Mouse (Mus musculus): ENCODE measurements at regions not wholly inside any gene's neighbourhood (a gene's known extent, or its start where the extent isn't known, plus 50 kb on each side); places are given as distances from the start of the nearest gene placed in this dataset.
"Not testable (repeated sequence)": the region's sequence is repeated elsewhere in the genome, so short reads cannot be mapped to it uniquely, and the experiment has no call there.

DNA sequence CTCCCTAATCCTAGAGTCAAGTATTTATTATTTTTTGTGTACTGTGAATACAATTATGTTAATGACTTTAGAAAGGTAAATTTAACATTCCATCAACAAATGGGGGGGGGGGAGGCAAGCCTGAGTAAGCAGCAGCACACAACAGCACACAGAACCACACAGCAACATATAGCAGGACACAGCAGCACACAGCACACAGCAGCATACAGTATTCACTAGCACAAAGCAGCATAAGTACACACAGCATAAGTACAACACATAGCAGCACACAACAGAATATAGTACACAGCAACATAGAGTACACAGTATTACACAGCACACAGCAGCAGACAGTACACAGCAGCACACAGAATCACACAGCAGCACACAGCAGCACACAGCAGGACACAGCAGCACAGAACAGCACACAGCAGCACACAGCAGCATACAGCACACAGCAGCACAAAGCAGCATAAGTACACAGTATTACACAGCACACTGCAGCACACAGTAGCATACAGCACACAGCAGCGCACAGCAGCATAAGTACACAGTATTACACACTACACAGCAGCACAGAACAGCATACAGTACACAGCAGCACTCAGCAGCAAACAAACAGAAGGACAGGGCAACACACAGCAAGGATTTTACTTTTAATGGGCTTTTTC lies 605.7 kb downstream of the Tbl1xr1 start:
- Histone ChIP-seq H3K36me3 (ENCODE audit: control insufficient read depth, insufficient read depth, low read length) (no peaks in the 10 kb centered on the region), H3K9me3 (ENCODE audit: control insufficient read depth, low read length) (no peaks in the 10 kb centered on the region), H3K27ac (ENCODE audit: low read depth, low read length) (no peak overlapping the region), H3K9ac (ENCODE audit: low read length) (no peak overlapping the region), H3K4me1 (ENCODE audit: control insufficient read depth, insufficient read depth, low read length) (no peaks in the 10 kb centered on the region), H3K4me2 (ENCODE audit: low read depth) (no peak overlapping the region), H3K4me3 (ENCODE audit: low read depth, low read length) (no peak overlapping the region), H3K27me3 (ENCODE audit: control insufficient read depth, insufficient read depth, low read length) (no peaks in the 10 kb centered on the region)
- 0 out of 2 replicates have a peak, but pooled peaks have one; percentile 45 for ATAC-seq (ENCODE audit: insufficient read depth, low FRiP score, low TSS enrichment)
- 100% methylated on average over 1 of the region's 1 CpGs for WGBS
- DNase-seq (ENCODE audit: low spot score) = no peak

DNA sequence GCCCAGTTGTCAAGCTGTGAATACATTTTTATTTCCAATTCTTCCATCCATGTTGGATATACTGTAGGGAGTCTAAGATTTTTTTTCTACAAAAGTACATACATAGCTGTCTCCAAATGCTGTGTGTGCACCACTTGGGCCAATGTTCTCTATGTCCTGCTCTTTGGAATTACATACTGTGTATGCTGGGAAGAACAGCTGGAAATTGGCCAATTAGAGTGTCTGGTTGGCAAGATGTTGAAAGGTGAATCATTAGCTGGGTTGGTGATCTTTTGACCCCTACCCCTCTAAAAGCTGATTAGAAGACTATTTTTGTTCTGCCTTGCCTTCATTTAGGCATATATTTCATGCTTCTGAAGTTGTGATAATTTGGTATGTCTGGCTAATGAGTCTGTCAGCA lies 622.9 kb downstream of the Tbl1xr1 start:
- DNase-seq (ENCODE audit: low spot score) (no peak), ATAC-seq (ENCODE audit: insufficient read depth, low FRiP score, low TSS enrichment) (no peak)
- H3K27me3 ChIP-seq (ENCODE audit: control insufficient read depth, insufficient read depth, low read length) = no peaks in the 10 kb centered on the region
- H3K4me1 ChIP-seq (ENCODE audit: control insufficient read depth, insufficient read depth, low read length) = no peaks in the 10 kb centered on the region
- no peak overlapping the region for H3K4me3 ChIP-seq (ENCODE audit: low read depth, low read length)
- no peak overlapping the region for H3K27ac ChIP-seq (ENCODE audit: low read depth, low read length)
- H3K36me3 ChIP-seq (ENCODE audit: control insufficient read depth, insufficient read depth, low read length) = no peaks in the 10 kb centered on the region
- H3K9ac ChIP-seq (ENCODE audit: low read length) = no peak overlapping the region
- H3K4me2 ChIP-seq (ENCODE audit: low read depth) = no peak overlapping the region
- H3K9me3 ChIP-seq (ENCODE audit: control insufficient read depth, low read length) = no peaks in the 10 kb centered on the region

DNA sequence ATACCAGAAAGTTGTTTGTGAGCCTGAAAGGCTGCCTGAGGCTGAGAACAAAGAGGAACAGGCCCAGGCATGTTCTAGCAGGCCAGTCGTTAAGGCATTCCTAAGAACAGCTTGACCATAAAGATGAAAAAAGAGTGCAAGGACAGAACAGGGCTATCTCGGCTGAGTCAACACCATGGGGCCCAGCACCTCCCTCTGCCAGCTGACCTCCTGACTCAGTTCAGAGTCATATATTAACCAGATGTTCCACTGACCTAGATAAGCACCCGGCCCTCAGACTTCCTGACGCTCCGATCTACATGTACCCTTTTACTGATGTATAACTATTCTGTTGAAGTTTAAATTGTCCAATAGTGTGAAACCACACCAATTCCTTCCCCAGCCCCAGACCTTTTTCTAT lies 625.0 kb downstream of the Tbl1xr1 start:
- H3K4me2 ChIP-seq (ENCODE audit: low read depth); H3K9ac ChIP-seq (ENCODE audit: low read length): not testable (repeated sequence)
- WGBS = 81% methylated on average over 5 of the region's 5 CpGs

DNA sequence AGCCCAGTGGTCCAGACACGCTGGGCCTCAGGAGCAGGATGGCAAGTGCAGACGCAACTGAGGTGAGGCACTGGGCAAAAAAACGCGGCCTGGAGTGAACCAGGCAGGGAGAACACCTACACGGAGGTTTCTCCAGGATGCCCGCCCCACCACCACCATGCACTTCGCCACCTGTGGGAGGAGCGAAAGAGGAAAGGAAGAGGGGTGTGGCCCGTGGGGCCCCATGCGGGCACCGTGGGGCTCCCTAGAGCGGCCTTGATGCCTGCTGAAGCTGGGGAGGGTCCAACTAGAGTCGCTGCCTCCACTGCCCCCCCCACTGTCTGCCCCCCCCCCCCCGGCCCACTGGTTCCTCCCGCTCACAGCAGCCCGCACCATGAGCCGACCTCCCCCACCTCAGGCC lies 629.2 kb downstream of the Tbl1xr1 start:
- Histone ChIP-seq H3K4me1 (ENCODE audit: control insufficient read depth, insufficient read depth, low read length) (no peaks in the 10 kb centered on the region), H3K4me3 (ENCODE audit: low read depth, low read length) (no peak overlapping the region), H3K9me3 (ENCODE audit: control insufficient read depth, low read length) (no peaks in the 10 kb centered on the region), H3K27ac (ENCODE audit: low read depth, low read length) (no peak overlapping the region), H3K9ac (ENCODE audit: low read length) (no peak overlapping the region), H3K4me2 (ENCODE audit: low read depth) (no peak overlapping the region), H3K36me3 (ENCODE audit: control insufficient read depth, insufficient read depth, low read length) (no peaks in the 10 kb centered on the region), H3K27me3 (ENCODE audit: control insufficient read depth, insufficient read depth, low read length) (no peaks in the 10 kb centered on the region)
- DNase-seq (ENCODE audit: low spot score) (no peak), ATAC-seq (ENCODE audit: insufficient read depth, low FRiP score, low TSS enrichment) (no peak)
- WGBS = 86% methylated on average over 15 of the region's 17 CpGs

More for the DNA sequence above, 625.0 kb downstream of the Tbl1xr1 start:
- not testable (repeated sequence) for H3K9me3 ChIP-seq (ENCODE audit: control insufficient read depth, low read length); H3K4me1 ChIP-seq (ENCODE audit: control insufficient read depth, insufficient read depth, low read length); H3K4me3 ChIP-seq (ENCODE audit: low read depth, low read length); DNase-seq (ENCODE audit: low spot score); H3K36me3 ChIP-seq (ENCODE audit: control insufficient read depth, insufficient read depth, low read length); H3K27me3 ChIP-seq (ENCODE audit: control insufficient read depth, insufficient read depth, low read length); ATAC-seq (ENCODE audit: insufficient read depth, low FRiP score, low TSS enrichment); H3K27ac ChIP-seq (ENCODE audit: low read depth, low read length)

DNA sequence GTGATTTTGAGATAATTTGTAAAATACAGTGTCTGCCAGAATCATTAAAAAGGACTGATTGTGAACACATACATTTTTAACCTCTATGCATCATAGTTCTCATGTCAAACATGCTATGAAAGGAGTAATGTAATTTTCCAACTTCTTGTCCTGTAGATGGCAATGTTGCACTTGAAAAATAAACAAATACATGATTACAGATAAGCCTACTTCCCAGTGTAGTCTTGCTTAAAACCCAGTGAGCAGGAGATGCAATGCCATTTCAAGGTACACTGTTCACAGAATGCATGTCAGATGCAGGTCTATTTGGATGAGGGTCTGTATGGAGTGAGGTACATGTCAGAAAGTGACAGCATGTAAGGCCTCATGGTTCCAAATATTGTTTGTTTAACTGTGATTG lies 668.6 kb downstream of the Tbl1xr1 start:
- no peak overlapping the region for H3K4me3 ChIP-seq (ENCODE audit: low read depth, low read length)
- no peak overlapping the region for H3K4me2 ChIP-seq (ENCODE audit: low read depth)
- H3K4me1 ChIP-seq (ENCODE audit: control insufficient read depth, insufficient read depth, low read length) = no peaks in the 10 kb centered on the region
- ATAC-seq (ENCODE audit: insufficient read depth, low FRiP score, low TSS enrichment) (no peak), DNase-seq (ENCODE audit: low spot score) (no peak)
- no peak overlapping the region for H3K9ac ChIP-seq (ENCODE audit: low read length)
- H3K9me3 ChIP-seq (ENCODE audit: control insufficient read depth, low read length) = no peaks in the 10 kb centered on the region
- H3K27me3 ChIP-seq (ENCODE audit: control insufficient read depth, insufficient read depth, low read length) = no peaks in the 10 kb centered on the region
- H3K36me3 ChIP-seq (ENCODE audit: control insufficient read depth, insufficient read depth, low read length) = no peaks in the 10 kb centered on the region
- no peak overlapping the region for H3K27ac ChIP-seq (ENCODE audit: low read depth, low read length)

Measured in neural tube, embryonic 11.5 days (tissue).